Mouse (Mus musculus) hindbrain, embryonic 14.5 days (tissue): ENCODE data around the gene Gm49384. TPM values are rescaled to one million over a fixed set of nuclear protein-coding genes. Genes with fewer than 3 reads are reported as not detected.

Source experiments
- ATAC-seq: fragments of 200-750 bp; cut with Nextera tagmentation; 2 replicates; pipeline ENCODE4 v1.8.0; 2017; ENCODE audit warnings: moderate number of reproducible peaks, mild to moderate bottlenecking, moderate TSS enrichment, moderate library complexity; ENCODE audit not compliant: low FRiP score
- DNase-seq: peaks from one replicate; pipeline ENCODE4 v3.0.0-alpha.2; 2015; ENCODE audit warnings: low spot score
- H3K27ac ChIP-seq: fragments of 300-500 bp; sonication (generic); 2 replicates; pipeline ENCODE4 v1.5.1; 2014; ENCODE audit warnings: mild to moderate bottlenecking, moderate library complexity
- H3K27me3 ChIP-seq: fragments of 300-500 bp; sonication (generic); 2 replicates; pipeline ENCODE4 v1.6.1; 2014; ENCODE audit warnings: mild to moderate bottlenecking, low read length, mixed read lengths; ENCODE audit not compliant: control insufficient read depth, insufficient read depth
- H3K36me3 ChIP-seq: fragments of 300-500 bp; sonication (generic); replicated peaks from 2 replicates; pipeline ENCODE4 v1.6.1; 2014; ENCODE audit not compliant: control insufficient read depth, insufficient read depth
- H3K4me1 ChIP-seq: fragments of 300-500 bp; sonication (generic); replicated peaks from 2 replicates; pipeline ENCODE4 v1.6.1; 2014; ENCODE audit warnings: antibody characterized with exemption, low read length, mixed read lengths; ENCODE audit not compliant: control insufficient read depth, insufficient read depth
- H3K4me2 ChIP-seq: fragments of 300-500 bp; sonication (generic); replicated peaks from 2 replicates; pipeline ENCODE4 v1.6.1; 2014; ENCODE audit warnings: mild to moderate bottlenecking, moderate library complexity
- H3K4me3 ChIP-seq: fragments of 300-500 bp; sonication (generic); replicated peaks from 2 replicates; pipeline ENCODE4 v1.5.1; 2014; ENCODE audit warnings: mild to moderate bottlenecking, low read length
- H3K9ac ChIP-seq: fragments of 300-500 bp; sonication (generic); 2 replicates; pipeline ENCODE4 v1.6.1; 2014
- H3K9me3 ChIP-seq: fragments of 300-500 bp; sonication (generic); 2 replicates; pipeline ENCODE4 v1.6.1; 2016; ENCODE audit warnings: low read length; ENCODE audit not compliant: control insufficient read depth
- WGBS: fragments of 180-500 bp; shearing (Covaris S2); extraction: QIAGEN DNeasy Blood & Tissue Kit; methylation state at CpG from one replicate; pipeline ENCODE4 v1.1.7; 2014; 5-methylcytosine and 5-hydroxymethylcytosine counted together
- polyA plus RNA-seq: library from polyadenylated mRNA; unstranded; fragments of >200 nt; fragmentation: Nextera tagmentation; extraction: Ambion mirVana; gene quantifications from 2 replicates; pipeline ENCODE4 v1.2.1, GENCODE M21; 2014

Gene Gm49384
- polyA plus RNA-seq, 1 experiment from 2014 or later: 10.4 TPM

GRCm38 (mm10) chr12:69210056-69210979 is 6.3 kb upstream of the Gm49384 start:
- no peak overlapping the region for H3K27ac ChIP-seq
- H3K9me3 ChIP-seq: no peaks in the 10 kb centered on the region
- no peaks in the 10 kb centered on the region for H3K27me3 ChIP-seq
- no peak overlapping the region for H3K4me3 ChIP-seq
- no peak for DNase-seq
- H3K9ac ChIP-seq: no peak overlapping the region
- no peaks in the 10 kb centered on the region for H3K36me3 ChIP-seq
- H3K4me2 ChIP-seq: no peak overlapping the region
- no peak for ATAC-seq
- 91% methylated on average over 18 of the region's 18 CpGs for WGBS
- H3K4me1 ChIP-seq: no peaks in the 10 kb centered on the region

DNA sequence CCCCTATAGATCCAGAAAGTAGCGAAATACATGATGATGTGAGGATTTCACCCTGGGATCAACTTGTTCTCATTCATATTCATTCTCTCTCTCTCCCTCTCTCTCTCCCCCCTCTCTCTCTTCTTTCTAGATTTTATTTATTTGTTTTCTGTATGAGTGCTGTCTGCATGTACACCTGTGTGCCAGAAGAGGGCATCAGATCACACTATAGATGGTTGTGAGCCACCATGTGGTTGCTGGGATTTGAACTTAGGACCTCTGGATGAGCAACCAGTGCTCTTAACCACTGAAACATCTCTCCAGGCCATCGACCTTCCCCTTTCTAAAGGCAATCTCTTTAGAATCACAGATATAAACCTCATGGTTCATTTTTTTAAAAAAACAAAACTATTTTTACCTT is 4.5 kb upstream of the Gm49384 start:
- no peak overlapping the region for H3K27ac ChIP-seq
- 97% methylated on average over 2 of the region's 2 CpGs for WGBS
- H3K4me1 ChIP-seq: no peaks in the 10 kb centered on the region
- no peaks in the 10 kb centered on the region for H3K27me3 ChIP-seq
- ATAC-seq (no peak), DNase-seq (no peak)
- no peaks in the 10 kb centered on the region for H3K36me3 ChIP-seq
- no peaks in the 10 kb centered on the region for H3K9me3 ChIP-seq
- no peak overlapping the region for H3K4me3 ChIP-seq
- H3K9ac ChIP-seq: no peak overlapping the region
- no peak overlapping the region for H3K4me2 ChIP-seq

DNA sequence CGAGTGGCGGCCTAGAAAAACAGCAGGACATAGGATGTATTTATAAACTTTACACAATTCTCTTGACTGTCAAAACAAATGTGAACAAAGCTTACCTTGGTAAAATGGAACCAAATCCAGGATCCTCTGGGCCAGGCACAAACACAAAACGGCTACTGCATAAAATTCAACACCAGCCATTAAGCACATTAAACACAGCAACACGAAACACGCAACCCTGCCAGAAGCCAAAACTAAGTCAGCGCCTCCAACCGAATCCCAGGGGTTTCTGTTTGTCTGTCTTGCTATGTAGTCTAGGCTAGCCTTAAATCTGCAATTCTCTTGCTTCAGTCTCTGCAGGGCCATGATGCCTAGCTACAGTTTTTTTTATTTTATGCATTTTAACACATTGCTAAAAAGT is 3.9 kb upstream of the Gm49384 start:
- Histone ChIP-seq H3K9me3 (no peaks in the 10 kb centered on the region), H3K9ac (no peak overlapping the region), H3K27ac (no peak overlapping the region), H3K4me3 (no peak overlapping the region), H3K4me2 (no peak overlapping the region), H3K27me3 (no peaks in the 10 kb centered on the region), H3K4me1 (no peaks in the 10 kb centered on the region), H3K36me3 (no peaks in the 10 kb centered on the region)
- DNase-seq (no peak), ATAC-seq (no peak)
- 96% methylated on average over 7 of the region's 7 CpGs for WGBS

DNA sequence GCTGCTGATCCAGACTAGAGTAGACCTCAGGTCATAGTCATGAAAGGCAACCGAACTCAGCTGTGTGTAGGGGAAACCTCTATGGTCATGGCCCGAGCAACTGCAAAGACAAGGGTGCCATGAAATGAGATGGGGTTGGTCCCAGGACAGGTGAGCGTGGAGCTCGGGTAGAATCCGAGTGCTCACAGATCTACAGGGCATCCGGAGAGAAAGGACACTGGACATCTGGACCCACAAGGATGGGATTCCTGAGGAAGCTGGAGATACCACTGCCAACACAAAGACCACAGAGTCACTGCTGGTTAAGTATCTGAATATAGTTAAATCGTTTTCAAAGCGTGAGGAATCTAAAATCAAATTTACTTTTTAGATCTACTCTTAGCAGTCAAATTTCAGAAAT is 3.3 kb upstream of the Gm49384 start:
- Histone ChIP-seq H3K27ac (no peak overlapping the region), H3K9ac (no peak overlapping the region), H3K36me3 (no peaks in the 10 kb centered on the region), H3K27me3 (no peaks in the 10 kb centered on the region), H3K4me2 (no peak overlapping the region), H3K4me1 (no peaks in the 10 kb centered on the region), H3K9me3 (no peaks in the 10 kb centered on the region), H3K4me3 (no peak overlapping the region)
- ATAC-seq: no peak
- 97% methylated on average over 8 of the region's 8 CpGs for WGBS
- DNase-seq: no peak

GRCm38 (mm10) chr12:69198985-69199384 is 5.1 kb downstream of the Gm49384 start:
- H3K27me3 ChIP-seq: no peaks in the 10 kb centered on the region
- no peak overlapping the region for H3K9ac ChIP-seq
- H3K4me3 ChIP-seq: no peak overlapping the region
- DNase-seq: no peak
- no peak overlapping the region for H3K27ac ChIP-seq
- ATAC-seq: no peak
- H3K9me3 ChIP-seq: no peaks in the 10 kb centered on the region
- H3K4me2 ChIP-seq: peak overlapping the region; percentile 94
- H3K36me3 ChIP-seq: peaks cover 8% of the 10 kb centered on the region
- peaks cover 22% of the 10 kb centered on the region for H3K4me1 ChIP-seq

DNA sequence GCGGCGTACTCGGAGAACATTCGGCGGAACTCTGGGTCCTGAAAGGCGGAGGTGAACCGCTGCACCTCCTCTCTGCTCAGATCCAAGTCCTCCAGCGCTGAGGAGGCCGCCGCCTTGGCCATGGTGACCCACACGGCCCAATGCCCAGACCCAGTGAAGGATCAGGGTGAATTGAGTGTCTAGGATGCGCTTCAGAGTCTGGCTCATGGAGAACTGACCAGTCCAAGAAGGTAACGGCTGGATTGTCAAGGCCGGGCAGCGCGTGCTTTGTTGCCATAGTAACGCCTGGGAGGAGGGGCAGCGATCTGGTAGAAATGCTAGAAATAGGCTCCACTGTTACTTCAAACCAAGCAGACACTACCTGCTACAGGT is 5.9 kb downstream of the Gm49384 start, which contains the start of gene Dnaaf2:
Gene Dnaaf2, minus strand, starts transcription at position 266 of the 372 bp plus-strand sequence.
- H3K27ac ChIP-seq: peak within 1 kb of the TSS; percentile 95
- H3K4me3 ChIP-seq: peak within 1 kb of the TSS; percentile 98
- peak within 1 kb of the TSS; percentile 94 for H3K4me2 ChIP-seq
- ATAC-seq (peak; percentile 51), DNase-seq (peak; percentile 75)
- peak within 1 kb of the TSS; percentile 92 for H3K9ac ChIP-seq
- no peaks in the 10 kb centered on the region for H3K27me3 ChIP-seq
- under 1% methylated on average over 18 of the region's 18 CpGs for WGBS
- peaks cover 8% of the 10 kb centered on the region for H3K36me3 ChIP-seq
- H3K4me1 ChIP-seq: peaks cover 22% of the 10 kb centered on the region
- H3K9me3 ChIP-seq: no peaks in the 10 kb centered on the region

DNA sequence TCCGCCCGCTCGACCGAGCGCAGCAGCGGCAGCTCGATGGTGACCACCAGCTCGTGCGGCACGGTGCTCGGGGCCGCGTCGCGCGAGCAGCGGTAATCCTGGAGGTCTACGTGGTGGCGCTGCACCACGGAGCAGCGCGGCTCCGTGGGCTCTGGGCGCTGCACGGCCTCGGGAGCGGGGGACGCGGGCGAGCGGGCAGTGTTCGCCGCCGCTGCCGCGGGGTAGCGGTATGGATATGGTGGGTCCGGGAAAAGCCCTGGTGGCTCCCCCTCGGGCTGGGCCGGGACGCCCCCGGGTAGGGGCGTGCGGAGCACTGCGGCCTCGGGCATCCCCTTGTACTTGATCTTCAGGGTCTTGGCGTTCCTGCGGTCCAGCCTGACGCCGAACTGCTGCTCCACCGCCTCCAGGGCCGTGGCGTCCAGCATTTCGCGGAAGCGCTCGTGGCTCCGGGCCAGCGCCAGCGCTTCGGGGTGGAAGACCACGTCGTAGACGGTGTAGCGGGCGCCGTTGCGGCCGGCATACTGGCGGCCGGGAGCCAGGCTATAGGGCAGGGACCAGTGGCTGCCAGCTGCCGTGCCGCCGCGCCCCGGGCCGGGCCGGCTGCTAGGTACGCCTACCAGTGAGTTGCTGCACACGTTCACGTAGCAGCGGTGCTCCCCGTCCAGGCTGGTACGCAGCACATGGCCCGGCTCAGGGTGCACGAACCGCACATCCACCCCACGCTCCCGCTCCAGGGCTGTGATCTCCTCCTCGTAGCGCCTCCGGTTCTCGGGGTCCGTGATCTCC is 6.5 kb downstream of the Gm49384 start:
- peak overlapping the region; percentile 95 for H3K27ac ChIP-seq
- peak overlapping the region; percentile 98 for H3K4me3 ChIP-seq
- H3K9me3 ChIP-seq: no peaks in the 10 kb centered on the region
- ATAC-seq (peak; percentile 77), DNase-seq (no peak)
- no peaks in the 10 kb centered on the region for H3K27me3 ChIP-seq
- H3K4me2 ChIP-seq: peak overlapping the region; percentile 94
- under 1% methylated on average over 94 of the region's 94 CpGs for WGBS
- peaks cover 10% of the 10 kb centered on the region for H3K36me3 ChIP-seq
- H3K9ac ChIP-seq: peak overlapping the region; percentile 92
- peaks cover 22% of the 10 kb centered on the region for H3K4me1 ChIP-seq

DNA sequence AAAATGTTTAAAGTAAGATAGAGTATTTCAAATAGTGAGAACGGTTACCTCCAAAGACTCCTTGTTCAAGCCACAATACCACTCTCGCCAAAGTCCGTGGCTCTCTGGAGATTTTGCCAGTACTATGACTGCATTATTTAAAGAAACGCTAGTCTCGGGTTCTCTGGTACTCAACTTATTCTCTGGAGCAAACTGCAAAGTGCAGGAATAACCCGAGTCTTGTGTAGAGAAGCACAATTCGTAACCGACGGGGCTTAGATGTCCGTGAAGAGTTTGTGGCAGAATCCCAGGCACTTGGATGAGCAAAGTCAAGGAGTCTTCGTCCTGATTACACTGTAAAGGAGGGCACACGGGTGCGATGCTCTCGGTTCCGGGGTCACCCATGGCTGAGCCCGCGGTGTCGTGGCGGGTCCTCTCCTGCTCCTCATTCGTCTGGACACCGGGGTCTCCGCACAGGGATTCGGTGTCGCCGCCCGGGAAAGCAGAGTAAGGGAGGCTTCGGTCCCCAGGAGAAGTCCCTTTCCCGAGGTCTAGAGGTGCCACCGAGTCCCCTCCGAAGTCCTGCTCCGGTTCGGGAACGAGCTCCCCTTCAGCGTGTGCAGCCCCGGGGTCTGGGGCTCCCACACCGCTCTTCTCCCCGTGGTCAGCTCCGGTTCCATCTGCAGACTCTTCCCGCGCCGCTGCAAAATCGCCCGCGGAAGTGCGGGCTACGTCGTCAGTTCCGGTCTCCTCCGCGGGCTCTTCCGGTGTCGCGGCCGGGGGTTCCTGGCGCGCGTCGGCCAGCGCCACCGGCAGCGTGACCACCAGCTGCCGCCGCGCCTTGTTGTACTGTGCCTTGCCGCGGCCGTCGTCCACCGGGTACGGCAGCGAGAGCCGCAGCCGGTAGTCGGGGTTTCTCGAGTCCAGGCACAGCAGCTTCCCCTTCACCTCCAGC is 7.4 kb downstream of the Gm49384 start, which contains the start of gene Gm49383:
Gene Gm49383, minus strand, starts transcription at position 661 of the 934 bp plus-strand sequence.
- ATAC-seq (peak; percentile 89), DNase-seq (peak; percentile 83)
- no peaks in the 10 kb centered on the region for H3K9me3 ChIP-seq
- H3K27me3 ChIP-seq: no peaks in the 10 kb centered on the region
- peak within 1 kb of the TSS; percentile 98 for H3K4me3 ChIP-seq
- peak within 1 kb of the TSS; percentile 95 for H3K27ac ChIP-seq
- under 1% methylated on average over 75 of the region's 75 CpGs for WGBS
- peaks cover 13% of the 10 kb centered on the region for H3K36me3 ChIP-seq
- peaks cover 22% of the 10 kb centered on the region for H3K4me1 ChIP-seq
- peak within 1 kb of the TSS; percentile 92 for H3K9ac ChIP-seq
- H3K4me2 ChIP-seq: peak within 1 kb of the TSS; percentile 94
